Mouse (Mus musculus) thymus, postnatal 10 days (tissue): ENCODE measurements around the gene Kif28.
"Not testable (repeated sequence)": the region's sequence is repeated elsewhere in the genome, so short reads cannot be mapped to it uniquely, and the experiment has no call there.

Experiments used
- DNase-seq, 2 experiments: peaks; one replicate each; pipeline ENCODE4 v3.0.0; 2021; ENCODE audit warnings: low spot score in 2 of 2

The Kif28 gene

DNA sequence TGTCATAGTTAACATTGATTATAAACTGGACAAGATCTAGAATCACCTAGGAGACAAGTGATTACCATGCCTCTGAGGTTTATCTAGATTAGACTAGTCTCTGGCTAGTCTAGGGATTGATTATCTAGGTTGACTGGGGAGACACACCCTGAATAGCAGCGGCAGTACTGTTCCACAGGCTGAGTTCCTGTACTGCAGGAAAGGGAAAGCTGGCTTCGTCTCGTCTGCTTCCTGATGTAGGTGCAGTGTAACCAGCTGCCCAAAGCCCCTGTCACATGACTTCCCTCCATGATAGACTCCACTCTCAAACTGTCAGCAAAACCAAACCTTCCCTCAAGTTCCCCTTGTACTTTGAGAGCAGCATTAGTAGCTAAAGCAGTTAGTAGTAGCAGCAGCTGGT is 40.9 kb downstream of the Kif28 start:
- DNase-seq = no peak

DNA sequence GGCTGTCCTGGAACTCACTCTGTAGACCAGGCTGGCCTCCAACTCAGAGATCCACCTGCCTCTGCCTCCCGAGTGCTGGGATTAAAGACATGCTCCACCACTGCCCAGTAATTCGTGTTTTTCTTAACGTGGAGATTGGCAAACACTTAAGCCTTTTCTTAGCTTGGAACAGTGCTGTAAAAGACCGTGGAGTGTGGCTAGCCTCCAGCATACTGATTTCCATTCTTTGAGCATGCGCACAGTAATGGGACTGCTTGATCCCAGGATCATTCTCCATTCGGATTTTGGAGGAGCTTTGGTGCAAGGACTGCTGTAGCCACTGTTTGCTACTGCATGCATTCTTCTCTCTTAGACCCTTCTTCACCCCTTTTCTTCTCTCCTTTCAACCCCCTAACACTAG is 55.6 kb downstream of the Kif28 start:
- no peak for DNase-seq

DNA sequence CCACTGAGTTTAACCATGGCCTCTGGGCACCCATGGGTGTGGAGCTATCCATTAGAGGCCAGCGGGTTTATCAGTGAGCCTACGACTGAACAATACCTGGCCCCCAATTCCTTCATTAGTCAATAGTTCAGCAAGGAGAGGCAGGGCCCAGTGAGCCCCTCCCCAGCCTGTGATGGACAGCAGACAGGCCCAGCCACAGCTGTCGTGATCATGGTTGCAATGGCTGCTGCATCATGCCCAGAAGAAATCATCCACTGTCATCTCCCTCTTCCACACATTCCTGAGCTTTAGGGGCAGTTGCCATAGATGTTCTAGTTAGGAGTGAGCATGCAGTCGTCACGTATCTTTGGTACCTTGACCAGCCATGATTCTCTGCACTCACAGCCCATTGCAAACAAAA is 56.2 kb downstream of the Kif28 start:
- DNase-seq = no peak

DNA sequence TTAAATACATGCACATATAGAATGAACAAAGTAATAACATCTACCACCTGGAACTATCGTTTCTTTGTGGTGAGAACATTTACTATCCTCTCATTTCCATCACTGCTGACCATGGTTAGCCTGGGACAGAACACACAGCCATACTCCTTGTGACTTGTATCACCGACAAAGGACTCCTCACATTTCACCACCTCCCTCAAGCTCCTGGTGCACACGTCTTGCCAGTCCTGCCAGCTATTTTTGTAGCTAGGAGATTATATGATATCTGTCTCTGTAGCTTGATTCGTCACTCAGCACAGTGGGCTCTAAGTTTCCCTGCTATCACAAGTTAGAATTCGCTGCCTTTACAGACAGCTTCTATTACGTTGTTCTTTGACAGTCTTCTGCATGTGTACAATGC is 56.7 kb downstream of the Kif28 start:
- DNase-seq = no peak

DNA sequence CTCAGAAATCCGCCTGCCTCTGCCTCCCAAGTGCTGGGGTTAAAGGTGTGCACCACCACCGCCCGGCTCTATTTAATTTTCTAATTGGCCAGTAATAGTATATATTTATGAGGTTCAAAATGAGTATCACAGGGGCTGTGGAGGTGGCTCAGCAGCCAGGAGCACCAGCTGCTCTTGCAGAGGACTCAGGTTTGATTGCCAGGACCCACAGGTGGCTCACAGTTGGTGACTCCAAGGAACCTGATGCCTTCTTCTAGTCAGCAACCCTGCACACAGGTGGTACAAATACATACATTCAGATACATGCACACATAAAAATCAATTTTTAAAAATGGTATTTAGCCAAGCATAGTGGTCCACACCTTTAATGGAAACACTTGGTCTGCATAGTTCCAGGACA is 57.1 kb downstream of the Kif28 start:
- no peak for DNase-seq

DNA sequence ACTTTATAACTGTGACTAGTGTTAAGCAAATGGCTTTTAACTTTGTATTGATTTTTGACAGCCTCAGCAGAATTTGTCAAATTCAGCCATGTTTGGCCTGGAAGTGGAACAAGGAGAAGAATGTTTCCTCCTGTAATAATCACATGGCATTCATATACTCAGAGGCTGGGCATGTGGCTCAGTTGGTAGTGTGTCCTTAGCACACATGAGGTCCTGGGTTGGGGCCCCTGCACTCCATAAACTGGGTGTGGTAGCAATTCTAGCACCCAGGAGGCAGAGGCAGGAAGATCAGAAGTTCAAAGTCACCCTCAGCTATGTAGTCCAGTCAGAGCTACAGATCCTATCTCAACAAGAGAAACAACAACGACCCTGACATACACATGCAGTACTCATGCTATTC is 57.8 kb downstream of the Kif28 start:
- no peak for DNase-seq

DNA sequence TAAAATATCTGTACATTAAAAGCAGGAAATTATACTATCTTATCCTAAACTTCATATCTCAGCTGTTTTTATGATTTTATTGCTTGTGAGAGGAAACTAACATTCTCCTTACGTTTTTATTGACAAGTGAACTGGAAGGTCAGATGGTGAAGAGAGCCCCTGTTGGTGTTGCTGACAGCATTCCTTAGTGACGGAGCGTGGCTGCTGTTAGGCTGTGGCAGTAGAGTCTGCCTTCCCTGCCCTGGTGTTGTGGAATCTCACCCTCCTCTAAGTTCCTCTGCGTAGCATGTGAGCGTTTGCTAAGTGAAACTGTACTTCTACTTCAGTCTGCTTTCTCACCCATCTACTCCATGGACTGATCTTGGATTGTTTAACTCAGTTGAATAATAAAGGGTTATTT is 58.3 kb downstream of the Kif28 start:
- DNase-seq = no peak

DNA sequence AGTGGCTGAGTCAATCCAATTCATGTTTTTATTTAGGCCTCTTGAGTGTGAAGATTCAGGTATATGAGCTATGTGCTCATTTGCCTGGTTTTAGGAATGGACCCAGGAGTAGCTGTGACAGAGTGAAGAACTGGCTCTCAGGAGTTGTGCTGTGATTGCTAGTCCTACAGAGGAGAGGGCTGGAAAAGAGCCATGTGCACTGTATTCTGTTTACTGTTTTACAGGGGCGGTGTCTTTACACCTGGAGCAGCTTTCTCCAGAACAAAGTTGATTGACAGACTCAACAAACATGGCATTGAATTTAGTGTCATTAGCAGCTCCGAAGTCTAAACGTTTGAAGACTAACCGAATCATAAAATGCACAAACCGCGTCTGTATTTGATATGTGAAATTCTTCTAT is 58.7 kb downstream of the Kif28 start:
- DNase-seq = no peak

DNA sequence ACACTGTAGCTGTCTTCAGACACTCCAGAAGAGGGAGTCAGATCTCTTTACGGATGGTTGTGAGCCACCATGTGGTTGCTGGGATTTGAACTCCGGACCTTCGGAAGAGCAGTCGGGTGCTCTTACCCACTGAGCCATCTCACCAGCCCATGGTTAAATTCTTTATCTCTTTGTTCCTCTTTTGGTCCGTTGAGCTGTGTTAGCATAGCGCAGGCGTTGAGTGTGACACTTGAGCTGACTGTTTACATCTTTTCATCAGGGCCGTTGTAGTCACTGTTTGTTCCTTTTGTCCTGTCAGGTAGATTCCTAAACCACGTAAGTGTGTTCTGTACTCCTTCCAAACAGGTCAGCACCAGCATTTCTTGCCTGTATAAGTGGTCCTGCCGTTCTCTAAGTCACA is 62.3 kb downstream of the Kif28 start:
- DNase-seq = not testable (repeated sequence)

DNA sequence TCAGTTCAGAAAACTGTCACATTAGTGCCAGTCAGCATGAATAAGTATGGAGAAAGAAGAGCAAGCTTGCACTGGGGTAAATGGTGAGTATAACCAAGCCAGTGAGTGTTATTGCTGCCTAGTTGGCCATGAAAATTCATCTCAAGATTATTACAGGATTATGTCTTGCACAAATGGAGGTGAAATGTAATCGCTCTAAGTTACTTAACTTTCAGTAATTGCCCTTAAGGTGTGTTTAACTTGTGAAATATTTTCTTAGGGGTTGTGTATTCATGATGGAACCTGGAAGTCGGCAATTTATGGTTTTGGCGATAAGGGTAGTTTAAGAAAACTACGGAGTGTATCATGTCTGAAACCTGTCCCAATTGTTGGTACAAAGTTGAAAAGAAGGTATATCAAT is 65.7 kb downstream of the Kif28 start:
- no peak for DNase-seq

DNA sequence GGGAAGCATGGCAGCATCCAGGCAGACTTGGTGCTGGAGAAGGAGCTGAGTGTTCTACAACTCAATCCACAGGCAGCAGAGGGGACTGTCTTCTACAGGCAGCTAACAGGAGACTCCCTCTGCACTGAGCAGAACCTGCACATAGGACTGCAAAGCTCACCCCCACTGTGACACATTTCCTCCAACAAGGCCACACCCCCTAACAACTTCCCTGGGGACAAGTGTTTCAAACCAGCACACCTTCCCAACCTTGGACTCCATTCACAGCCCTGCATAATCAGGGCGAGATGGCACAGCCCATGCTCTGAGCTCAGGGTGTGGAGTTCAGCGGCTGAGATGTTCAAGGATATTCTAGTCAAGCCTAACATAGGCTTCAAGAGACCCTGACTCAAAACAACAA is 68.0 kb downstream of the Kif28 start:
- DNase-seq = no peak

DNA sequence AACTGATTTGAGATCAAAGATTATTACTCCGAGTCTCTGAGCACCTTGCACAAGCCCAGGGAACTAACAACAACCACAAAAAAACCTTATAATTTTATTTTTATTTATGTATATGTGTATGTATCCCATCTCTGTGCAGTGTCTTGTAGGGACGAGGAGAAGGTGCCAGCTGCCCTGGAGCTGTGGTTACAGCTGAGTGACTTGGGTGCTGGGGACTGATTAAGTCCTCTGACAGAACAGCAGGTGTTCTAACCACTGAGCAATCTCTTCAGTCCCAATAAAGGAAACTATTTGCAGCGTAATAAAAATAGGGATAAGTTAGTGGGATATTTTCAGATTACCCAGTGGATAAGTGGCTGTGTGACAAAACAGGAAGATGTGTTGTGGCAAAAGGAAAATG is 70.7 kb downstream of the Kif28 start:
- DNase-seq = no peak

DNA sequence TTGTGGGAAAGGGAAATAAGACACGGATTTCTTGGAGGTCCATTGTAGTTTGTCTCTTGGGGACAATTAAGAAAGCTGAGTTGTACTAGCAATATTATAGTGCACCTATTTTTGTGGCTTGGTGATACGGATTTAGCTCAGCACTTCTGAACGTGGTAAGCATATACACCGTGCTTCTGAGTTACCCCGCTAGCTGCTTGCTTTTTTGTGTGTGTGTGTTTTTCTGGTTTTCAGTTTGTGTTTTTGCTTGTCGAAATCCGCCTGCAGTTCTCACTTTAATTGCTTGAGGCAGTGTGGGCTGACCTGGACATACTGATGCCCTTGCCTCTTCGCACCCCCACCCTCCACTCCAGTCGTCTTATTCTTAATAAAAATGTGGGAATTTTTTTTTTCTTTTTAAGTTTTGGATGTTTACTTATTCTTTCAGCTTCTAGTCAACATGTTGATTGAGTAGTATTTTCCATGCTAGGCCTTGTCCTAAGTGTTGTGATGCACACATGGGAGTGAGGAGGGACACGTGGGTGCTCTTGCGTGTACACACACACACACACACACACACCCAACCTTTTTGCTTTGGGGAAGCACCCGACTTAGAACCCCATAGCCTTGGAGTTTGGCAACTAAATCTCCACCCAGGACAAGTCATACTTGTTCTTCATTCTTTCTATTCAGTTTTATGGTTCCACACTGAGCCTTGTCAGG is 76.1 kb downstream of the Kif28 start:
- no peak for DNase-seq

DNA sequence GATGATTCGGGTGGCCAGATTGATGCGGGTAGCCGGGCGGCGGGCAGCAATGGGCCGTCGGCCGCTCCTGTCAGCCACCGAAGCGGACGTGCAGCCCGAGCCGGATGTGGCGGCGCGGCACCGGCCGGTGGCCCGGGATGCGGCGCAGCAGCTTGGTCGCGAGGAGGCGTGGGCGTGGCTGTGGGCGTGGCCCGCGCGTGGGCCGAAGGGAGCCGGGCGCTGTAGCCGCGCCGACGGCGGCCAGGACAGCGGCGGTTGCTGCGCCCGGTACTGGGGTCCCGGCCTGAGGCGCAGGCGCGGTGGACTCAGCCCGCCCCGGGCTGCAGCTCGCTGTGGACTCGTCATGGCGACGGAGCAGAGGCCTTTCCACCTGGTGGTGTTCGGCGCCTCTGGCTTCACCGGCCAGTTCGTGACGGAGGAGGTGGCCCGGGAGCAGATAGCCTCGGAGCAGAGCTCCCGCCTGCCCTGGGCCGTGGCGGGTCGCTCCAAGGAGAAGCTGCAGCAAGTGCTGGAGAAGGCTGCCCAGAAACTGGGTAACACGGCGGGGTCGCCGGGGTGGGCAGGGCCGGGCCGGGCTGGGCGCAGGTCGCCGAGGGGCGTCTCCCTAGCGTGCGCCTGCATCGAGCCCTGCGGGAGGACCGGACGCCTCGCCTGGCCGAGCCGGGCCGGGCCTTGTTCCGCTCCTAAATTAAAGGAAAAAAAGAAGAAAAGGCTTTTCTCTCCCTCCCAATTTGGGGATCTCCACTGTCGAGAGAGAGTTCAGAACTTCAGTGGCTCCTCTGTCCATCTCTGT is 76.9 kb downstream of the Kif28 start, which contains the start of gene Sccpdh:
TSS of gene Sccpdh (plus strand) at position 198 of the 793 bp plus-strand sequence.
- peak; percentile 32 to 55 for DNase-seq

DNA sequence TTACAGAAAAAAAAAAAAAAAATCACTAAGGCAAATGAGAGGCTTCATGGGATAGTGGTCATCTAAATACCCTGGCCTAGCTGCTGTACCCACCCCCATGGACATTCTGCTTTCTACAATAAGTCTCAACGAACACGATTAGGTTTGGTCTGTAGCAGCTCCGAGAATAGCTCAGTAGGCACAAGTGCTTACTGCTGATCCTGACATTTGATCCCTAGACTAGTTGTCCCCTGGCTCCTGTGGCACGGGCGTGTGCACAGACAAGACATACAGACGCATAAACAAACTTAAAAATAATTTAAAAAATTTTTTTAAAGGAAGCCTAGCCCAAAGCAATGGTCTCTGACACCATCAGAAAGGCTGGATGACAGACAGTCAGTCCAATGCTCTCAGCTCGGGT is 77.6 kb downstream of the Kif28 start:
- no peak for DNase-seq

DNA sequence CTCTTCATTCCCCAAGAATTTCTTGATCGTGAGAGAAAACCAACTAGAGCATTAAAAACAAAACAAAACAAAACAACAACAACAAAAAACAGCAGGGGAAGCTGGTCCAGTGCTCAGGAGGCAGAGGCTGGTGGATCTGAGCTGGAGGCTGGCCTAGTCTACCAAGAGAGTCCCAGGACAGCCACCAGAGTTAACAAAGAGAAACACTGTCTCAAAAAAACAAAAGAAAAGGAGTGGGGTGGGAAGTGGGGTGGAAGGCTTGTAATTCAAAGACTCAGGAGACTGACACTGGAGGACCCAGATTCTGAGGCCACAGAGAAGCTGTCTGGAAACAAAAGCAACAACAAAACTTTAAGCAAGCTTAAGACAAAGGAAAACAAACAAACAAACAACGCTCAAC is 78.1 kb downstream of the Kif28 start:
- DNase-seq = no peak

DNA sequence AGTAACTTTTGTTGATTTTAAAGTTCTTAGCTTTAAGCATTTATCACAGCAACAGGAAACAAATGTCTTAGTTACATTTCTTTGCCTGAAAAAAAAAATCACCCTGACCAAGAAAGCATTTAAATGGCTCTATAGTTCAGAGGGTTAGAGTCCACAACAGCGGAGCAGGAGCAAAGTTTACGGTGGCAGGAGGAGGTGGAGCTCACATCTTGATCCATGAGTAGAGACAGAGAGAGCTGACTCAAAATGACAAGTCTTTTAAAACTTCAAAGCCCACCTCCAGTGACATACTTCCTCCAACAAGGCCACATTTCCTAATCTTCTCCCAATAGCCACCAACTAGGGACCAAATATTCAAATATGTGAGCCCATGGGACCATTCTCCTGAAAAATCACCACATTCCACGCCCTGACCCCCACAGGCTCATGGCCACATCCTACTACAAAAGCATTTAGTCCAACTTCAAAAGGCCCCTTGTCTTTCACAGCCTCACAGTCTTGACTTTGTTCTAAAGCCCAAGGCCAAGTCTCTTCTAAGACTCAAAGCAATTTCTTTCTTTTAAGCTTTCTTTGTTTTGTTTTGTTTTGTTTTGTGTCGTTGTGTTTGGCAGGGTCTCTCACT is 80.7 kb downstream of the Kif28 start:
- no peak for DNase-seq

DNA sequence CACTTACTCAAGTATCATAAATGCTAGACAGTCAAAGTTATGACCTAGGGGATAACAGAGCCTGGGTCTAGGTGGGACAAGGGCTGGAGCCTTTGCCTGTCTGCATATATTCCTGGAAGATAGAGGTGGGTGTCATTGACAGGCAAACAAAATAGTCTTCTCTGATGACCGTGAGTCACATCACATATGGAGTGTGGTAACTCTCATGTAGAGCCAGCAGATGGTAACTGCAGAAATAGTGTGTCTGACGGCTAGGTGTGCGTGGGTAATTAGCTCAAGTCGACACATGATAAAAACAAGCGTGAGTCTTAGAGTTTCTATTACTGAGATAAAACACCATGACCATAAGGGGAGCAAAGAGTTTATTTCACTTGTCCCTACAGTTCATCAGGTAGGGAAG is 82.0 kb downstream of the Kif28 start:
- no peak for DNase-seq

DNA sequence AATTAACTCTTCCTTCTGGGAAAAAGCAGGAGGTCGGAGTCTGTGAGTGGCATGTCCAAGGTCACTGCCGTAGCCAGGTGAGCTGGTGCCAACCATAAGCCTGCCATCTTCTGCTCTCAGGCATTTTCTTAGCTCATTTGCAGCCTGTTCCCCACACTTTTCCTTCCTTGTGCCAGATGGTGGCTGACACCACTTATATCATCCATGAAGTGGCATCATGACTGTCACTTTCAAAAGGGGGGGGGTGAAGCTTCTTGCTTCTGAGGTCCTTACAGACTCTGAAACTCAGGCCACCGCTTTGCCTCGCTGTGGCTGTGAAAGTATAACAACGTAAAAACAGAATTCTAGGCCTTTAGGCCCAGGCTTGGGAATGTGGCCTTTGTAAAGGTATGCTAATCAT is 93.8 kb downstream of the Kif28 start:
- no peak for DNase-seq

DNA sequence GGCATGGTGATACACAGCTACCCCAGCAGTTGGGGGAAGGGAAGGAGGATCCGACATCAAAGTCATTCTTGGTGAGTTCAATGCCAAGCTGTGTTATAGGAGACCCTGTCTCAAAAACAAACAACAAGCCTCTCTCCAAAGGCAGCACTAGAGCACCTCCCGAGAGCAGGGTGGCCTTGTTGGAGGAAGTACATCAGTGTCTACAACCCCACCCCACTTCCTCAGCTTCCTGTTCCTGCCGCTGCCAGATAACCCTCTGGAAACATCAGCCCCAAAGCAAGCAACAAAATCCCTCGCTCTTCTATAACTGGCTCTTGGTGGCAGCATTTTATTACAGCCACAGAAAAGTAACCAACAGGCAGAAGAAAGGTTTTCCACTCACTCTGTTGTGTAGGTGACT is 94.8 kb downstream of the Kif28 start:
- no peak for DNase-seq

DNA sequence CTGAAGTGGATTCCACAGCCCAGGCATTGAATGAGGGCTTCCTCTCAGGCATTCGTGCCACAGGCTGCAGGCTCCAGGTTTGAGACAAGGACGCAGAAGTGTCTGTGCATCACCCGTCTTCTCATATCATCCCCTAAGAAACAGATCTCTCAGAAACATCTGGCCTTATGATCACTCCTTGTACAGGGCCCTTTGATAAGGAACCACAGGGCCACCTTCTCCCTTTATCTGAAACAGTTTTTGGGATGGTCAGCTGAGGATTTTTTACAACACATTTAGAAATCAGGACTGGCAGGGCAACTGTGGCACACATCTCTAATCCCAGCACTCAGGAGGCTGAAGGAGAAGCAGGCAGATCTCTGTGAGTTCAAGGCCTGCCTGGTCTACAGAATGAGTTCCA is 95.7 kb downstream of the Kif28 start:
- DNase-seq = no peak

DNA sequence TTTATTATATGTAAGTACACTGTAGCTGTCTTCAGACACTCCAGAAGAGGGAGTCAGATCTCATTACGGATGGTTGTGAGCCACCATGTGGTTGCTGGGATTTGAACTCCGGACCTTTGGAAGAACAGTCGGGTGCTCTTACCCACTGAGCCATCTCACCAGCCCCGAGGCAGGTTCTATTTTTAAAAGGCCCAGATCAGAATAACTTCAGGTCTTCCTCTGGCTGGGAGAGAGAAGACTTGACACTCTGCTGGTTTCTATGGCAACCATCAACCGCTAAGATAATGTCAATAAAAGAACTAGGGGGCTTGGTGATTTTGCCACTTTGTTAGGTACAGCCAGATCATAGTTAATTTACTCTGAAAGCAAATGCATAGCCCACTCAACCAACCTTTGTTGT is 96.4 kb downstream of the Kif28 start:
- DNase-seq = not testable (repeated sequence)

DNA sequence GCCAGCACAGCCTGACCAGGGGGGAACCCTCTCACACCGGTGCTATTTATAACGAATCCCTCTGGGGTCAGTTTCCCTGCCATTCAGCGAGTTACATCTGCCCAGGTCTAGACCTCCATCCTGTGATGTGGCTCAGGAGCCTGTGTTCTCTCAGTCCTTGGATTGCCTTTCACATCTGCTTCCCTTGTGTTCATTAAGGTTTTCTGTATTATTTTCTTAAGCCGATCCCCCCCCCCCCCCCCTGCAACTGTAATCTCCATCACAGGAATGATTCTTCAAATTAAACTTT is 99.1 kb downstream of the Kif28 start:
- DNase-seq = no peak
